In genomic region chr3:55324029-55324428, GRCm38 (mm10) we compare ENCODE assay signal across 22 mouse cellular contexts.
"Had no signal": no experiment of that assay in that cellular context is flagged by ENCODE, and none has a peak within 500 bp of the region (broad histone marks: within the 10 kb centered on the region; RNA-seq: fewer than 3 reads in every experiment).

No protein-coding gene starts in this region.

- ATAC-seq: hindbrain, embryonic 16.5 days; hindbrain, postnatal 0 days; inflammation-experienced regulatory T-cells, adult 6 months; intestine, embryonic 15.5 days; intestine, embryonic 16.5 days; intestine, postnatal 0 days had no signal

- DNase-seq: heart, postnatal 10 days; heart, postnatal 14 days; heart, postnatal 36 days; heart, postnatal 4 days; kidney, adult 11 months; kidney, adult 18-20 months; kidney, adult 2 months; kidney, adult 8-10 months; kidney, adult 9 months; kidney, postnatal 10 days; kidney, postnatal 14 days; kidney, postnatal 25 days; kidney, postnatal 36 days; kidney, postnatal 4 days; layer of hippocampus, adult 9-11 months; layer of hippocampus, postnatal 36 days had no signal
